Mouse (Mus musculus): ENCODE data around the gene Olfr146. TPM values are rescaled to one million over a fixed set of nuclear protein-coding genes. Genes with fewer than 3 reads are reported as not detected.

Olfr146 gene
- total and polyA plus RNA-seq, 3 experiments, result not detected

- Histone ChIP-seq H3K79me2 (ENCODE audit: control insufficient read depth, insufficient read depth, low read length, poor library complexity) (no peaks in the 10 kb centered on the region), H3K4me3 (ENCODE audit: control insufficient read depth in 1 of 2, insufficient read depth in 1 of 2, low read depth in 2 of 2, low read length in 2 of 2) (no peak within 1 kb of the TSS)
Measured at GRCm38 (mm10) chr9:38999583-38999982, 23.6 kb downstream of the Olfr146 start, which contains the start of gene Olfr935. Olfr935 (minus strand) TSS chr9:38999683.

GRCm38 (mm10) chr9:38988215-38988614 lies 35.0 kb downstream of the Olfr146 start, which contains the start of gene Olfr934:
Olfr934 (minus strand) TSS chr9:38988315.
- no peak within 1 kb of the TSS for H3K9ac ChIP-seq (ENCODE audit: control insufficient read depth, low read depth, low read length, poor library complexity, severe bottlenecking)
- no peaks in the 10 kb centered on the region for H3K27me3 ChIP-seq (ENCODE audit: control insufficient read depth in 1 of 2, insufficient read depth in 2 of 2, low read length in 2 of 2)
- H3K27ac ChIP-seq (ENCODE audit: control insufficient read depth, low read depth, low read length), result no peak within 1 kb of the TSS
- DNase-seq (ENCODE audit: low read depth, low spot score), result no peak
- TF ChIP-seq BHLHE40 (IDR thresholded peaks at IDR 0.05; ENCODE audit: borderline replicate concordance, low read depth, low read length) (no peak), ZNF384 (IDR thresholded peaks at IDR 0.05; ENCODE audit: low read depth, low read length) (no peak), GABPA (IDR thresholded peaks at IDR 0.05; ENCODE audit: low read depth, low read length) (no peak), JUND (IDR thresholded peaks at IDR 0.05; ENCODE audit: low read depth, low read length) (no peak), SIN3A (IDR thresholded peaks at IDR 0.05; ENCODE audit: low read length) (no peak), KAT2A (conservative IDR thresholded peaks at IDR 0.05; ENCODE audit: low read depth, low read length) (no peak), TCF12 (IDR thresholded peaks at IDR 0.05; ENCODE audit: low read depth, low read length) (no peak), SMC3 (IDR thresholded peaks at IDR 0.05; ENCODE audit: low read depth, low read length) (no peak), MYB (IDR thresholded peaks at IDR 0.05; ENCODE audit: low read depth, low read length) (no peak), TAL1 (IDR thresholded peaks at IDR 0.05; ENCODE audit: low read length) (no peak), CHD2 (IDR thresholded peaks at IDR 0.05; ENCODE audit: low read length) (no peak), CTCF (IDR thresholded peaks at IDR 0.05 in 2 of 3, conservative IDR thresholded peaks at IDR 0.05 in 1 of 3; ENCODE audit: control insufficient read depth in 1 of 3, insufficient read depth in 1 of 3, low read depth in 2 of 3, low read length in 3 of 3, poor library complexity in 1 of 3, severe bottlenecking in 1 of 3) (no peak), CHD1 (IDR thresholded peaks at IDR 0.05; ENCODE audit: low read depth, low read length) (no peak), USF2 (IDR thresholded peaks at IDR 0.05; ENCODE audit: borderline replicate concordance in 1 of 2, insufficient read depth in 1 of 2, low read depth in 1 of 2, low read length in 2 of 2) (no peak), GATA1 (IDR thresholded peaks at IDR 0.05; ENCODE audit: low read depth, low read length) (no peak), EP300 (IDR thresholded peaks at IDR 0.05; ENCODE audit: low read depth in 1 of 2, low read length in 2 of 2) (no peak)
- H3K9me3 ChIP-seq (replicated peaks; ENCODE audit: insufficient read depth, low read length), result no peaks in the 10 kb centered on the region
- no peak within 1 kb of the TSS for H3K4me3 ChIP-seq (ENCODE audit: control insufficient read depth in 1 of 2, insufficient read depth in 1 of 2, low read depth in 2 of 2, low read length in 2 of 2)
- H3K4me1 ChIP-seq (ENCODE audit: control insufficient read depth in 1 of 2, insufficient read depth in 2 of 2, low read length in 2 of 2), result no peaks in the 10 kb centered on the region
- H3K79me2 ChIP-seq (ENCODE audit: control insufficient read depth, insufficient read depth, low read length, poor library complexity), result no peaks in the 10 kb centered on the region
- no peaks in the 10 kb centered on the region for H3K36me3 ChIP-seq (ENCODE audit: control insufficient read depth in 1 of 2, insufficient read depth in 2 of 2, low read length in 2 of 2)

More at GRCm38 (mm10) chr9:38999583-38999982, 23.6 kb downstream of the Olfr146 start, which contains the start of gene Olfr935:
- Histone ChIP-seq H3K4me1 (ENCODE audit: control insufficient read depth in 1 of 2, insufficient read depth in 2 of 2, low read length in 2 of 2) (no peaks in the 10 kb centered on the region), H3K27me3 (ENCODE audit: control insufficient read depth in 1 of 2, insufficient read depth in 2 of 2, low read length in 2 of 2) (no peaks in the 10 kb centered on the region), H3K9me3 (replicated peaks; ENCODE audit: insufficient read depth, low read length) (no peaks in the 10 kb centered on the region), H3K27ac (ENCODE audit: control insufficient read depth, low read depth, low read length) (no peak within 1 kb of the TSS), H3K36me3 (ENCODE audit: control insufficient read depth in 1 of 2, insufficient read depth in 2 of 2, low read length in 2 of 2) (no peaks in the 10 kb centered on the region), H3K9ac (ENCODE audit: control insufficient read depth, low read depth, low read length, poor library complexity, severe bottlenecking) (no peak within 1 kb of the TSS)
- no peak for TF ChIP-seq KAT2A (conservative IDR thresholded peaks at IDR 0.05; ENCODE audit: low read depth, low read length)
- TF ChIP-seq USF2 (IDR thresholded peaks at IDR 0.05; ENCODE audit: borderline replicate concordance in 1 of 2, insufficient read depth in 1 of 2, low read depth in 1 of 2, low read length in 2 of 2), result no peak
- no peak for TF ChIP-seq ZNF384 (IDR thresholded peaks at IDR 0.05; ENCODE audit: low read depth, low read length)
- TF ChIP-seq ZMIZ1 (IDR thresholded peaks at IDR 0.05; ENCODE audit: low read depth, low read length), result no peak
- TF ChIP-seq NELFE (IDR thresholded peaks at IDR 0.05; ENCODE audit: low read depth, low read length), result no peak
- no peak for TF ChIP-seq MAFK (IDR thresholded peaks at IDR 0.05; ENCODE audit: borderline replicate concordance, low read depth, low read length)
- TF ChIP-seq SMC3 (IDR thresholded peaks at IDR 0.05; ENCODE audit: low read depth, low read length), result no peak
- TF ChIP-seq GATA1 (IDR thresholded peaks at IDR 0.05; ENCODE audit: low read depth, low read length), result no peak
- no peak for TF ChIP-seq EP300 (IDR thresholded peaks at IDR 0.05; ENCODE audit: low read depth in 1 of 2, low read length in 2 of 2)
- no peak for TF ChIP-seq MXI1 (IDR thresholded peaks at IDR 0.05; ENCODE audit: low read depth, low read length)
- no peak for TF ChIP-seq JUND (IDR thresholded peaks at IDR 0.05; ENCODE audit: low read depth, low read length)
- TF ChIP-seq TBP (IDR thresholded peaks at IDR 0.05; ENCODE audit: low read depth, low read length), result no peak
- no peak for TF ChIP-seq GABPA (IDR thresholded peaks at IDR 0.05; ENCODE audit: low read depth, low read length)
- TF ChIP-seq MYB (IDR thresholded peaks at IDR 0.05; ENCODE audit: low read depth, low read length), result no peak
- TF ChIP-seq ELF1 (IDR thresholded peaks at IDR 0.05; ENCODE audit: low read depth, low read length), result no peak
- TF ChIP-seq ETS1 (IDR thresholded peaks at IDR 0.05; ENCODE audit: low read depth, low read length), result no peak
- no peak for TF ChIP-seq BHLHE40 (IDR thresholded peaks at IDR 0.05; ENCODE audit: borderline replicate concordance, low read depth, low read length)
- TF ChIP-seq UBTF (IDR thresholded peaks at IDR 0.05; ENCODE audit: borderline replicate concordance, insufficient read depth, low read depth, low read length), result no peak
- no peak for TF ChIP-seq POLR2AphosphoS2 (IDR thresholded peaks at IDR 0.05; ENCODE audit: low read length)
- no peak for DNase-seq (ENCODE audit: low read depth, low spot score)
